Mouse (Mus musculus): ENCODE data around the gene Insig2.
A peak's percentile ranks its signal among the peaks of the same experiment; 100 is the strongest.

Insig2 gene

GRCm38 (mm10) chr1:121332485-121332884, at the start of gene Insig2:
TSS of gene Insig2 (minus strand) at chr1:121332589.
- no peak for DNase-seq (ENCODE audit: low read depth, low spot score)

GRCm38 (mm10) chr1:121381562-121381961, 49.2 kb upstream of the Insig2 start:
- no peak for DNase-seq (ENCODE audit: low read depth, low spot score)

- peak; percentile 64 for DNase-seq (ENCODE audit: low read depth, low spot score)
These were observed 47.6 kb upstream of the Insig2 start for GRCm38 (mm10) chr1:121380033-121380432.

DNA sequence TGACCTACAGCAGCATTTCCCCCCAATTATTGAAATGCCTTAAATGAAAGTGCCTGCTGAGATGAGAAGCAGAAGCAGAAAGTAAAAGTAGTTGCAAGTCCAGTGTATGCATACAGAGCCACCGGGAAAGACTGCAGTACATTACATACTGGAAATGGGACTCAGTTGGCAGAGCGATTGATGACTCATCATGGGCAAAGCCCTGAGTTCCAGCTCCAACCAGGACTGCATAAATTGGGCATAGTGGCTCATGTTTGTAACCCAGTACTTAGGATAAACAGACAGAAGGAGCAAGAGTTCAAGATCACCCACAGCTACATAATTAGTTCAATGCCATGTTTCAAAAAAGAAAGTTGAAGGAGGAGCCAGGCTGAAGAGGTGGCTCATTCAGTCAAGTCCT, 45.5 kb upstream of the Insig2 start:
- DNase-seq (ENCODE audit: low read depth, low spot score) = peak; percentile 88

DNA sequence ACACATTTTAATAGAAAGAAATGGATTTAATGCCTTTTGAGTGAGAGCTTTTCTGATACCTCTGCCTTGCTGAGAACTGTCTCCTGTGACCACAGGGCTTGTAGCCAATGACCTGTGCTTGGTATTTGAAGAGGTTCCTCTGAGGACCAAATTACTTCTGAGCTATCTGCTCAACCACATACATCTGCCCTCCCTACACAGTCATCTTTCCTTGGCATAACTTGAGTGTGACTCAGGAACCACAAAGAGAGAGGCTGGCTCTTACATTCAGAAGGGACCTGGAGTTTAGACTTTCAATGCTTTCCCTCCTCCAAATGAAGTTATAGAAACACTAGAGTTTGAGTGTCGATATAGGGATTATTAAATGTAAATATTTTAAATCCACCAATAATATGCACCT, 45.0 kb upstream of the Insig2 start:
- peak; percentile 97 for DNase-seq (ENCODE audit: low read depth, low spot score)

- DNase-seq (ENCODE audit: low read depth, low spot score) = no peak
These were observed 41.2 kb upstream of the Insig2 start for GRCm38 (mm10) chr1:121373631-121374030.

DNA sequence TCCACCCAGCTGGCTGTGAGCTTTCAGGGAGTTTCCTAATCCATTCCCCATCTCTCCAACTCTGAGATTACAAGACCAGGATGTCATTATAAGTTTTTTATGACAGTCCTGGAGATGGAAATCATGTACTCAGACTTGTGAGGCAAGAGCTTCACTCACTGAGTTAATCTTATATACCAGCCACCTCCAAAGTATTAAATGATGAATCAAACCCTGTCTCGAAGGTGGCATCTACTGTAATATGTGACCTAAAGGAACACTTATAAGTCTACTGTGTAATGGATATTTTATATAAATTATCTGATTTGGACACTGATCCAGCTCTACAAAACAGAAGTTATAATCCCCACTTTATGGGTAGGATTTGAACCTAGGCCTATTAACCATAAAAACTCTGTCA, 40.3 kb upstream of the Insig2 start:
- DNase-seq (ENCODE audit: low read depth, low spot score) = no peak

- no peak for DNase-seq (ENCODE audit: low read depth, low spot score)
These were observed 39.1 kb upstream of the Insig2 start for GRCm38 (mm10) chr1:121371449-121371848.

GRCm38 (mm10) chr1:121367257-121367656, 34.9 kb upstream of the Insig2 start:
- DNase-seq (ENCODE audit: low read depth, low spot score) = peak; percentile 82

DNA sequence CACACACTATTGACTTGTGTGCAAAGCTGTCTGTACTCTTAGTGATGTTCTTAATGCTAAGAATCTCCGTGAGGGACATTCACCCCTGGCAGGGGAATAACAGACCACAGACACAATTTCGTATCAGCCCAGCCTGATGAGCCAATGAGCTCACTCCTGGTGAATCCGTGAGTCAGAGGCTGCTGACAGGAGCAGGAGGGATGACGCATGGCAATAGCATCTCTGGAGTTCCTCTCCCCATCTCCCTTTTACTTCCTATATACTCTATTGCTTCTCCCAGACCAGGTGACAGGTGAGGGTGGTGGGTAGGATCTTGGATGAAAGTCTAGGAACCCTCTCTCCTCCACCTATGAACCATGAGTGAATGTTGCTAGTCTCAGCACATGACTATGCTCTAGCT, 28.2 kb upstream of the Insig2 start:
- peak; percentile 97 for DNase-seq (ENCODE audit: low read depth, low spot score)

DNA sequence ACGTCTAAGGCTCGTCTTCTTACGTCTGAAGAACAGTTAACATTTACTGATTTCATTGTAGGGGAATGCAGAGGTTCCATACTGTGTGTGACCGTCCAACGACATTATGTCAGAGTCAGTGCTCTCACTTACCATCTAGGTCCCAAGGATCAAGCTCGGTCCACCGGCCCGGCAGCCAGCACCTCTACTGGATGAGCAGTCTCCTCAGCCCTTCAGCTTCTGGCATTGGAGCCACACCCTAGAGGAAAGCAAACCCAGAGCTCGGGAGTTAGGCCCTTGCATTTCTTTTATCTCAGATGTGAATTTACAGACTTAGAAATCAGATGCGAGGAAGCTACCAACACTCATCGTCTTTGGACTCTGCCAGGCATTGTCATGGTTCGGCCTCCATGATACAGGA, 27.3 kb upstream of the Insig2 start:
- DNase-seq (ENCODE audit: low read depth, low spot score) = no peak

DNA sequence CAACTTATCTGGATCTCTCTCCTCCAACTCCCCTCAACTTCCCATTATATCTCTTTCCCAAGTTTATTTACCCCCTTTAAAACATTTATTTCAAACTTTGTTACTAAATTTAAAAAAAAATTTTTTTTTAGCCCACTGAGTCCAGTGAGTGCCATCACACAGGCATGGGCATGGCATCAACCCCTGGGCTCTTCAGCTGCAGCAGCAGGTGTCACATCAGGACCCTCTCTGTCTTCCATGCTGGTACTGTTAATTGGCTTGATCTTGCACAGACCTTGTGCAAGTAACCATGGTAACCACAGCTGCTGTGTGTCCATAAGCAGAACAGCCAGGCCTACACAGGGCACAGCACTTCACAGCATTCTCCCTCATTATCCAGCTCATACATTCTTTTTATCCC, 21.4 kb upstream of the Insig2 start:
- DNase-seq (ENCODE audit: low read depth, low spot score) = no peak

- no peak for DNase-seq (ENCODE audit: low read depth, low spot score)
These were observed 18.6 kb upstream of the Insig2 start for GRCm38 (mm10) chr1:121351037-121351436.

DNA sequence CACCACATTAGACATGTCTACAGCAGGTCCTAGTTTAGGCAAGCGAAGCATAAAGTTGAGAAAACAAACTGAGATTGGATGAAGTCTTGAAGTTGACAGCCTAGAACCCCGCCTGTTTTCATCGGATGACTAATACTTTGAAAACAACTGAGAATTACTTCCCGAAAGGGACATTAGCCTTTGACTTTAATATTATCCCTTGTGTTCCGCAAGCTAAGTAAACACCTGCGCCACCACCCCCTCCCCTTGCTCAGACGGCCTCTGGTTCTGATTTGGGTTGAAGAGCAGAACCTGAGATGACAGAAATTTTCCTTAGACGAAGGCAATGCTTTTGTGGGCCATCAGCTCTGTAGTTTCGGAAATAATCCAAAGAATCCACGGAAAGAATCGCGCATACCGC, 18.2 kb upstream of the Insig2 start:
- no peak for DNase-seq (ENCODE audit: low read depth, low spot score)

DNA sequence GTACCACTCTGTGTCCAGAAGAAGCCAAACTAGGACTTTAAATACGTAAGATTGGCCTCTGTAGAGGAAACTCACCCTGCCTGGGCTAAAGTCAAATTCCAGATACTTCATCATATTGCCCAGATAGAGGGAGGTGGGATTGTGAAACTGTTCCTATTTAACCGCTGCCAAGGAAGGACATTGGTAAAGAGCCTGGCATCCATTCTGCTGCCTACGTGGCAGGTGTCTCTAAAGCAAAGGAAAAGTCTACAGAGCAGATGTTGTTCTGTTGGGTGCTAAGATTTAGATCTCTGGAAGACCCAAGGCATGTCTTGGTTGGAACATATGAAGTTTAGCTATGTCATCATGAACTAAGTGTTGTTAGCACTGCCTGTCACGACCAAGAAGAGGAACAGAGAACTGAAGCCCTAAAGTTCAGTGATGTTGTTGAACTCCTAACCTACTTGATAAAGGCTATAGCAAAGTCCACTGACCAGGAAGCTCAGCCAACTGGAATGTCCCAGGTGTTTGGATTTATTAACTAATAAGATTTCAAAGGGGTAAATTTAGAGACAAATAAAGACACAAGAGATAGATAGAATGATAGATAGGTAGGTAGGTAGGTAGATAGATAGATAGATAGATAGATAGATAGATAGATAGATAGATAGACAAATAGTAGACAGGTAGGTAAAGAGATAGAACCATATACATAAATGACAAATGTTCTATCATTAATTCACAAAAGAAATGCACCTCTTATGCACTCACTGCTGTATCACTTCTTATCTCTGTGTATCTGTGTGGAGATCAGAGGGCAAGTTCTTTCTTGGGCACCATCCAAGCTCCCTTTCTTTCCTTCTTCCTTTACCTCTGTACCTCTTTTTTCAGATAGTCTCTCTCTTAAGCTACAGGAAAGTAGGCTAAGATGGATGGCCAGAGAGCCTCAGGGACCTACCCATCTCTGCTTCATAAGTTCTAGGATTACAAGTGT, 16.8 kb upstream of the Insig2 start:
- DNase-seq (ENCODE audit: low read depth, low spot score) = no peak

- no peak for DNase-seq (ENCODE audit: low read depth, low spot score)
These were observed 11.6 kb upstream of the Insig2 start for GRCm38 (mm10) chr1:121343966-121344365.

DNA sequence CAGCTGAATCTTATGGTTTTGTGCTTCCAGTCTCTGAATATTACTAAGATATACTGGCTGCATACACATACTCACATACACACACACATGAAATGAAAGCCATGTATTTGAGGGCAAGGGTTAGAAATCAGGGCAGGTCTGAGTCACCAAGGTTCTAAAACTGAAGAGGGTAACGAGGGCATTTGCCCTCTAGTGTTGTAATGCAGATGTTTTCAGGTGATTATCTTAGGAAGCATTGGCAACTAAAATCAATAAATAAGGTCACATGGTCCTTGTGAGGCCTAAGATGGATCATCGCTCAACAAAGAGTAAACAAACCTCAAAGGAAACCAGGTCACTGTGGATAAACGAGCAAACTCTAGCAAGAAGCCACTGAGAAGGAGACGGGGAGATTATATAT, 3.4 kb upstream of the Insig2 start:
- no peak for DNase-seq (ENCODE audit: low read depth, low spot score)

DNA sequence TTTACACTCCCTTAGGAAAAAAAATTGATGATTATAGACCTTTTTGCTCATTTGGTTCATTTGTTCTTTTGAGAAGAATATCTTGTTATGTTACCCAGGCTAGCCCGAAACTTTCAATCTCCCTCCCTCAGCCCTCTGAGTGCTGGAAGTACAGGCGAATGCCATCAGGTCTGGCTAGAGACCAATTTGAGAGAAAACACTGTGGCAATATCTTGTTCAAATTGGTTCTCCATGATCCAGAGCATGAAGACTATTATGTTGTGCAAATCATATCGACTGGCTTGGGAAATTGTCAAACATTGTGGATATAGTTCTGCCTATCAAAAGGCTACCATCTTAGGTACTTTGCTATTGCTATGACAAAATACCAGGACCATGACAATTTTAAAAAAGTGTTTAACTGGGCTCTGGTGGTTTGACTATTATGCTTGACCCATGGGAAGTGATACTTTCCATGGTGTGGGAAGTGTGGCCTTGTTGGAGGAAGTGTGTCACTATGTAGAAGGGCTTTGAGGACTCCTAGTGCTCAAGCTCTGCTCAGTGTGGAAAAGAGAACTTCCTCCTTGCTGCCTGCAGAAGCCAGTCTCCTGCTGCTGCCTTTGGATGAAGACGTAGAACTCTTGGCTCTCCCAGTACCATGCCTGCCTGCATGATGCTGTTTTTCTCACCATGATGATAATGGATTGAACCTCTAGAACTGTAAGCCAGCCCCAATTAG, 1.8 kb upstream of the Insig2 start:
- no peak for DNase-seq (ENCODE audit: low read depth, low spot score)

DNA sequence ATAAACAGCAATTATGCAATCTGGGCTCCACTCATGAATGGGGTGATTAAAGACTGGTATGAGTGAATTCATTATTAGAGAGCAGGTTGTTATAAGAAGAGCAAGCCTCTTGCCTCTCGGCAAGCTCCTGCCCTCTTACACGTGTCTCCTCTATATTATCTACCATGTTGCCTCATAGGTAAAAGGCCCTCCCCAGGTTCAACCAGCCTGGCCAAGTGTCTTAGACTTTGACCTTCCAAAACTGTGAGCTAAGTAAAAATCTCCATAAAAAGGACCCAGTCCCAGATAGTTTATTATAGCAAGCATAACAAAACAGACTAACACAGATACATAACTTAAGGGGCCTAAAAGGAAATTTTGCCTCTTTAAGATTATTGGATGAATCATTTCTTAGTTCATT, 1.8 kb downstream of the Insig2 start:
- DNase-seq (ENCODE audit: low read depth, low spot score) = no peak

DNA sequence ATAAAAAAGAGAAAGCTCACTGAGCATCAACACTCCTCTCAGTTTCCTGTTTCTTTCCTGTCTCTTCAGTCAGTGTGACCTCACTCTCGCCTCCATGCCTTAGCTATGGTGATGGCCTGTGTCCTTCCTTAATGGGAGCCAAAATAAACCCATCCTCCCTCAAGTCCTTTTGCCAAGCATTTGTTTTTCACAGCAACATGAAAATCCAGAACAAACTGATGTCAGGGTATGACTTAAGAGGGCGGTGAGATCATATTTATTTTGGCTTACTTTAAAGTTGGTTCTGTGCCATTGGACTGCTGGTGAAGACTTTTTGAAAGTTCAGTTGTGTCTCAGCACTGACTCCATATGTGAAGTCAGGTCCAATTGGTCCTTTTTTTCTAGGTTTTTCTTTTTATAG, 3.0 kb downstream of the Insig2 start:
- DNase-seq (ENCODE audit: low read depth, low spot score) = peak; percentile 80

DNA sequence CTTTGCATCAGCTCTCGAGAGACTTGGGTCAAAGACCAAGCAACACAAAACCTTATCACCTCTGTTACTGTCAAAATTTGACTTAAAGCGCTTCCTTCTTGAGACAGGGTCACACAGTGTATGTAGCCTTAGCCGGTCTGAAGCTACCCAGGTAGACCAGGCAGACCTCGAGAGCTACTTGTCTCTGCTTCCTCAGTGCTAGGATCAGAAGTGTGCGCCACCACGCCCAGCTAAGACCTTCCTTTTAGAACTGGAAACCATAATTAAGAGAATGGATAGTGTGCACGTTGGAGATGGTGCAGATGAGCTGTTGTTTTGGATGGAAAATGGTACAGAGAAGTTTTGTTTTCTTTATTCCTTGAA, 4.2 kb downstream of the Insig2 start:
- DNase-seq (ENCODE audit: low read depth, low spot score) = no peak

DNA sequence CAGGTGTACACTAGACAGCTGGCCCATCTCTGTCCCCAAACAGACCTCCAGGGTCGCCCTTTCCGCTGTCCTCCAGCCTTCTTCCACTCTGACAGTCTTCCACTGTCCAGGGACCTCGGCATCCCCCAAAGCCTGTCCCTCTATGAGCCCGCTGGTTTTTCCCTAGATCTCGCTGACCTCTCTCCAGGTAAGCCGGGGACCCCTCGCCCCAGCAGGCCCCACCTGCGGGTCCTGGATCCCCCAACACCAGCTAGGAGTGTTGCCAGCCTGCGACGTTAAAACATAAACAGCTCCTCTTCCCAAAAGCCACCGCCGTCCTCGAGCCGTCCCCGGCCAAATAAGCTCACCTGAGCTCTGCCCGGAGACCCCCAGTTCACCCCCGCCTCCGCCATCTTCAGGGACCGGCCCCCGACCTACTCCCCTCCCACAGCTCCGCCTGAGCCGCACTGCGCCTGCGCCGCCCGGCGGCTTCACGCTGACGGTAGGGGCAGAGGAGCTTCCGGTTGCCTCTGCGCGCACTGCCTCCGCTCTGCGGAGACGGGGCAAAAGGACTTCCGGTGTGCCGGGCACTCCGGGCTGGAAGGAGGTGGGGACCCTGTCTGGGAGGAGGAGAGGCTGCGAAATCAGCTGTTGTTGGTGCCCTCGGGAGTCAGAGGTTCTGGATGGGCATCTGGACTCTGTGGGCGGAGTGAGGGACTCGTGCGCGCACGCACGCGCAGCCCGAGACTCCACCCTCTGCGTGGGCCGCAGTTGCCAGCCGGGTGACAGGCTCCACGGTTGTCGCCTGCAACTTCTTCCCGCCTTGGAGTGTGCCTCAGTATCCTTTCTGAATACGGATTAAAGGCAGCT, 4.8 kb downstream of the Insig2 start:
- peak; percentile 94 for DNase-seq (ENCODE audit: low read depth, low spot score)
